Mouse (Mus musculus) left cerebral cortex, adult 2 months (tissue): ENCODE measurements around the gene Trpc3. TPM values are rescaled to one million over a fixed set of nuclear protein-coding genes. Genes with fewer than 3 reads are reported as not detected.

ENCODE experiments used
- DNase-seq, 2 experiments: peaks; one replicate each; pipeline ENCODE4 v3.0.0; 2021 to 2022; ENCODE audit warnings: low spot score in 2 of 2, mixed read lengths in 1 of 2; ENCODE audit errors: extremely low spot score in 1 of 2
- H3K27ac ChIP-seq: fragments of 200-600 bp; 2 replicates; pipeline ENCODE4 v1.8.1; 2022
- H3K4me3 ChIP-seq: fragments of 200-600 bp; 2 replicates; pipeline ENCODE4 v1.8.1; 2022
- CTCF ChIP-seq: fragments of 200-600 bp; IDR thresholded peaks from 2 replicates; pipeline ENCODE4 v1.8.1; 2022; ENCODE audit warnings: antibody characterized with exemption, mild to moderate bottlenecking, moderate library complexity
- intact Hi-C: fragments of 180-260 bp; cut with DNase I; formaldehyde crosslinking; loops from one replicate; pipeline ENCODE4 v1.15.1; 2025
- total RNA-seq, 2 experiments: library from RNA; stranded (reverse); gene quantifications; 2 replicates each; pipeline ENCODE4 v1.2.3; 2021

Trpc3 gene
- total RNA-seq, 2 experiments from 2014 or later, result 18.3 to 19.3 TPM

- H3K4me3 ChIP-seq, result no peak overlapping the region
- intact Hi-C loops, result loop anchor here (5.0 kb wide), 3 partner anchors 88 to 198 kb away; no protein-coding TSS in a partner anchor
- TF ChIP-seq CTCF, result no peak
- DNase-seq, result no peak
- H3K27ac ChIP-seq, result no peak overlapping the region
Measured at GRCm38 (mm10) chr3:36644554-36645244, 45.3 kb downstream of the Trpc3 start.

GRCm38 (mm10) chr3:36643354-36643753 is 46.6 kb downstream of the Trpc3 start:
- intact Hi-C loops, result loop anchor here (5.0 kb wide), 3 partner anchors 89 to 199 kb away; no protein-coding TSS in a partner anchor
- no peak overlapping the region for H3K4me3 ChIP-seq
- no peak for TF ChIP-seq CTCF
- no peak for DNase-seq
- H3K27ac ChIP-seq, result peak overlapping the region; percentile 70

- Histone ChIP-seq H3K4me3 (no peak overlapping the region), H3K27ac (peak overlapping the region; percentile 70)
- DNase-seq, result peak; percentile 45 to 49
- intact Hi-C loops, result loop anchor here (5.0 kb wide), 3 partner anchors 90 to 200 kb away; no protein-coding TSS in a partner anchor
- TF ChIP-seq CTCF, result no peak; the same call in 1 of the 2 replicates
Measured at GRCm38 (mm10) chr3:36642736-36643135, 47.2 kb downstream of the Trpc3 start.

- TF ChIP-seq CTCF, result peak; percentile 45
- no peak overlapping the region for H3K27ac ChIP-seq
- intact Hi-C loops, result loop anchor here (5.0 kb wide), 3 partner anchors 92 to 202 kb away; no protein-coding TSS in a partner anchor
- DNase-seq, result no peak
- no peak overlapping the region for H3K4me3 ChIP-seq
Measured at GRCm38 (mm10) chr3:36640787-36641186, 49.2 kb downstream of the Trpc3 start.

GRCm38 (mm10) chr3:36635449-36635848 is 54.5 kb downstream of the Trpc3 start:
- intact Hi-C loops, result loop anchor here (5.0 to 10.0 kb wide), 2 partner anchors 229 to 567 kb away; partner anchors contain the start of gene 4932438A13Rik
- Histone ChIP-seq H3K4me3 (no peak overlapping the region), H3K27ac (no peak overlapping the region)
- peak; percentile 52 to 66 for DNase-seq
- TF ChIP-seq CTCF, result peak; percentile 90

- no peak for TF ChIP-seq CTCF
- Histone ChIP-seq H3K27ac (no peak overlapping the region), H3K4me3 (no peak overlapping the region)
- intact Hi-C loops, result no loop called here
- DNase-seq, result no peak
Measured at GRCm38 (mm10) chr3:36626803-36627202, 63.2 kb downstream of the Trpc3 start.

GRCm38 (mm10) chr3:36618181-36618580 is 71.8 kb downstream of the Trpc3 start:
- Histone ChIP-seq H3K4me3 (no peak overlapping the region), H3K27ac (no peak overlapping the region)
- no peak for TF ChIP-seq CTCF
- no peak for DNase-seq
- intact Hi-C loops, result no loop called here

GRCm38 (mm10) chr3:36613908-36614255 is 76.1 kb downstream of the Trpc3 start:
- peak in 1 of 2 experiments; percentile 13 for DNase-seq
- no peak for TF ChIP-seq CTCF
- Histone ChIP-seq H3K4me3 (peak overlapping the region; percentile 72; the same call in 1 of the 2 replicates), H3K27ac (no peak overlapping the region)
- intact Hi-C loops, result no loop called here

GRCm38 (mm10) chr3:36613202-36613907 is 76.6 kb downstream of the Trpc3 start, which contains the start of gene Bbs7:
Gene Bbs7, minus strand, starts transcription at chr3:36613477.
- DNase-seq, result peak; percentile 95
- intact Hi-C loops, result no loop called here
- Histone ChIP-seq H3K4me3 (peak within 1 kb of the TSS; percentile 72), H3K27ac (peak within 1 kb of the TSS; percentile 75)
- TF ChIP-seq CTCF, result no peak

- H3K4me3 ChIP-seq, result peak overlapping the region; percentile 72
- intact Hi-C loops, result no loop called here
- no peak for DNase-seq
- no peak for TF ChIP-seq CTCF
- peak overlapping the region; percentile 75 for H3K27ac ChIP-seq
Measured at GRCm38 (mm10) chr3:36612687-36613086, 77.3 kb downstream of the Trpc3 start.

GRCm38 (mm10) chr3:36605894-36606783 is 83.8 kb downstream of the Trpc3 start:
- no peak for DNase-seq
- H3K4me3 ChIP-seq, result no peak overlapping the region
- no peak for TF ChIP-seq CTCF
- no peak overlapping the region for H3K27ac ChIP-seq
- intact Hi-C loops, result no loop called here
